Mouse (Mus musculus) bone marrow, adult 2 months (tissue): ENCODE measurements at regions not wholly inside any gene's neighbourhood (a gene's known extent, or its start where the extent isn't known, plus 50 kb on each side); places are given as distances from the start of the nearest gene placed in this dataset.

ENCODE experiments used
- CTCF ChIP-seq: fragments of 200-500 bp; IDR thresholded peaks from 2 replicates; pipeline ENCODE4 v1.5.1; 2011; ENCODE audit warnings: low read length, control low read depth; ENCODE audit not compliant: control insufficient read depth, insufficient read depth
- POLR2A ChIP-seq: fragments of 200-500 bp; IDR thresholded peaks from 2 replicates; pipeline ENCODE4 v1.6.1; 2011; ENCODE audit warnings: low read depth, mild to moderate bottlenecking, control low read depth, low read length, borderline replicate concordance; ENCODE audit not compliant: control insufficient read depth

GRCm38 (mm10) chr9:113415511-113415931 is 292.5 kb downstream of the Pdcd6ip start:
- TF ChIP-seq CTCF (no peak), POLR2A (no peak)
